Mouse (Mus musculus): ENCODE results near the gene Txndc5. TPM values are rescaled to one million over a fixed set of nuclear protein-coding genes. Genes with fewer than 3 reads are reported as not detected.

Txndc5 gene
- total and polyA plus RNA-seq, 3 experiments = 120 to 145 (median 131) TPM

DNA sequence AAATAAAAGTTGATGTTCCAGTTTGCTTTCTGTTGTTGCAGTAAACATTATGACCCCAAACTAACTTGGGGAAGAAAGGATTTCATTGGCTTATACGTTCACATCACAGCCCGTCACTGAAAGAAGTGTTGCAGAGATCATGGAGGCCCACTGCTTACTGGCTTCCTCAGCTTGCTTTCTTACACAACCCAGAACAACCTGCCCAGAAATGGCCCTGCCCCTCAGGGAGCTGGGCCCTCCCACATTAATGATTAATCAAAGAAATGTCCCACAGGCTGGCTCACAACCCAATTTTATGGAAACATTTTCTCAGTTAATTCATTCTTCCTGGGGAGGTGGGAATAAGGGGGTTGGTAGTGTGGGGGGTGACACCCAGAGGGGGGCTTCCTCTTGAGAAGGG lies 13.2 kb downstream of the Txndc5 start:
- Histone ChIP-seq H3K27ac (ENCODE audit: insufficient read depth, low read depth) (no peak overlapping the region), H3K36me3 (replicated peaks in 1 of 2; ENCODE audit: control insufficient read depth in 1 of 2, insufficient read depth in 1 of 2, low read length in 1 of 2) (peaks cover 70 to 93% of the 10 kb centered on the region in 2 experiments), H3K4me2 (ENCODE audit: insufficient read depth, low read depth, poor library complexity, severe bottlenecking) (no peak overlapping the region), H3K4me3 (replicated peaks in 1 of 3; ENCODE audit: low read depth in 2 of 3, low read length in 2 of 3, poor library complexity in 1 of 3) (no peak overlapping the region), H3K9ac (ENCODE audit: insufficient read depth, low read depth) (no peak overlapping the region), H3K4me1 (ENCODE audit: control insufficient read depth in 1 of 2, insufficient read depth in 2 of 2) (peaks cover 11 to 32% of the 10 kb centered on the region in 2 experiments), H3K27me3 (replicated peaks) (no peaks in the 10 kb centered on the region), H3K79me2 (replicated peaks; ENCODE audit: control insufficient read depth, extremely low read depth, insufficient read depth, poor library complexity, severe bottlenecking) (peaks cover 27% of the 10 kb centered on the region), H3K9me3 (replicated peaks; ENCODE audit: low read length) (no peaks in the 10 kb centered on the region)
- dilution Hi-C loops (cut with MboI; ENCODE audit: extremely low pct_ligation_motif_present, extremely low pct_unique_long_range_greater_than_20kb, low sequenced_read_pairs) (no loop called here), in situ Hi-C loops (cut with MboI; ENCODE audit: low pct_ligation_motif_present, low pct_unique_long_range_greater_than_20kb, low sequenced_read_pairs) (no loop called here)
- TF ChIP-seq TBP (conservative IDR thresholded peaks at IDR 0.05; ENCODE audit: low read depth, low read length) (no peak), E2F4 (IDR thresholded peaks at IDR 0.05; ENCODE audit: insufficient replicate concordance, low read depth, low read length) (no peak), MYC (IDR thresholded peaks at IDR 0.05; ENCODE audit: low read depth, low read length) (no peak), MAX (IDR thresholded peaks at IDR 0.05; ENCODE audit: low read length) (no peak), KAT2A (IDR thresholded peaks at IDR 0.05; ENCODE audit: insufficient replicate concordance, low read length) (no peak), USF2 (conservative IDR thresholded peaks at IDR 0.05; ENCODE audit: low read depth, low read length) (no peak), BHLHE40 (IDR thresholded peaks at IDR 0.05; ENCODE audit: low read depth, low read length) (no peak), RCOR1 (conservative IDR thresholded peaks at IDR 0.05; ENCODE audit: low read depth, low read length) (no peak), JUN (IDR thresholded peaks at IDR 0.05; ENCODE audit: insufficient read depth, low read depth, low read length) (no peak), ZKSCAN1 (IDR thresholded peaks at IDR 0.05; ENCODE audit: borderline replicate concordance, low read depth, low read length) (no peak), USF1 (IDR thresholded peaks at IDR 0.05; ENCODE audit: low read depth, low read length) (no peak), GABPA (IDR thresholded peaks at IDR 0.05; ENCODE audit: insufficient replicate concordance, low read depth, low read length) (no peak), ETS1 (conservative IDR thresholded peaks at IDR 0.05; ENCODE audit: low read depth, low read length) (no peak), HCFC1 (IDR thresholded peaks at IDR 0.05; ENCODE audit: low read depth, low read length) (no peak), CHD2 (IDR thresholded peaks at IDR 0.05; ENCODE audit: low read length) (no peak)
- DNase-seq (ENCODE audit: extremely low read depth) = no peak

DNA sequence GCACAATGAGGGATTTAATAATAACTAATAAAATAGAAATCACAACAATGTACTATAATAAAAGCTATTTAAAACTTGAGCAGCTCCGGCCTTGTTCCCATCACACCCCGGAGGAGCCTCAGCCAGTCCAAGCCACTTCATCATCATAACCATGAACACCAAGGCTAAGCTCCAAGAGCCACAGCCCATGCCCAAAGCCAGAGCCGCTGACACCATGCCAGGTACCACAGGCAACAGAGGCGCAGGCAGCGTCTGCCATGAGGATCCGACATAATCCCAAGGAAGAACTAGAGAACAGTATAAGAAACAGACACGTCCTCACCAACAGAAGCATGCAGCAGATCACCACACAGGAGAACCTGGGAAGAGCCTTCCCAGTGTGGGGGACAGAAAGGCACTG lies 14.7 kb downstream of the Txndc5 start:
- H3K4me1 ChIP-seq (ENCODE audit: control insufficient read depth in 1 of 2, insufficient read depth in 2 of 2) = peaks cover 0 to 38% of the 10 kb centered on the region in 2 experiments; a peak in 2 of 4 replicates
- H3K9ac ChIP-seq (ENCODE audit: insufficient read depth, low read depth) = no peak overlapping the region
- in situ Hi-C loops (cut with MboI; ENCODE audit: low pct_ligation_motif_present, low pct_unique_long_range_greater_than_20kb, low sequenced_read_pairs) = no loop called here
- TF ChIP-seq MAFK (IDR thresholded peaks at IDR 0.05; ENCODE audit: insufficient replicate concordance, low read length) = no peak
- TF ChIP-seq ETS1 (conservative IDR thresholded peaks at IDR 0.05; ENCODE audit: low read depth, low read length) = no peak
- TF ChIP-seq MYC (IDR thresholded peaks at IDR 0.05; ENCODE audit: low read depth, low read length) = no peak
- TF ChIP-seq EP300 (IDR thresholded peaks at IDR 0.05; ENCODE audit: low read length) = no peak
- TF ChIP-seq USF2 (conservative IDR thresholded peaks at IDR 0.05; ENCODE audit: low read depth, low read length) = no peak
- TF ChIP-seq UBTF (IDR thresholded peaks at IDR 0.05; ENCODE audit: low read depth, low read length) = no peak
- TF ChIP-seq TCF12 (IDR thresholded peaks at IDR 0.05; ENCODE audit: low read depth, low read length) = no peak
- TF ChIP-seq NELFE (IDR thresholded peaks at IDR 0.05; ENCODE audit: low read depth, low read length) = no peak
- no peak for TF ChIP-seq BHLHE40 (IDR thresholded peaks at IDR 0.05; ENCODE audit: low read depth, low read length)
- no peak for TF ChIP-seq ZKSCAN1 (IDR thresholded peaks at IDR 0.05; ENCODE audit: borderline replicate concordance, low read depth, low read length)
- no peak for TF ChIP-seq JUN (IDR thresholded peaks at IDR 0.05; ENCODE audit: insufficient read depth, low read depth, low read length)
- TF ChIP-seq IRF4 (IDR thresholded peaks at IDR 0.05; ENCODE audit: low read depth, low read length) = no peak
- no peak for TF ChIP-seq POLR2AphosphoS2 (IDR thresholded peaks at IDR 0.05; ENCODE audit: low read depth, low read length)
- no peak for TF ChIP-seq RCOR1 (conservative IDR thresholded peaks at IDR 0.05; ENCODE audit: low read depth, low read length)
- no peak for TF ChIP-seq ZMIZ1 (IDR thresholded peaks at IDR 0.05; ENCODE audit: low read depth, low read length)
- TF ChIP-seq NRF1 (IDR thresholded peaks at IDR 0.05; ENCODE audit: low read depth, low read length) = no peak
- dilution Hi-C loops (cut with MboI; ENCODE audit: extremely low pct_ligation_motif_present, extremely low pct_unique_long_range_greater_than_20kb, low sequenced_read_pairs) = no loop called here
- no peak overlapping the region for H3K27ac ChIP-seq (ENCODE audit: insufficient read depth, low read depth)
- H3K27me3 ChIP-seq (replicated peaks) = no peaks in the 10 kb centered on the region
- peaks cover 14% of the 10 kb centered on the region for H3K79me2 ChIP-seq (replicated peaks; ENCODE audit: control insufficient read depth, extremely low read depth, insufficient read depth, poor library complexity, severe bottlenecking)
- no peak overlapping the region for H3K4me2 ChIP-seq (ENCODE audit: insufficient read depth, low read depth, poor library complexity, severe bottlenecking)
- H3K36me3 ChIP-seq (replicated peaks in 1 of 2; ENCODE audit: control insufficient read depth in 1 of 2, insufficient read depth in 1 of 2, low read length in 1 of 2) = peaks cover 72 to 93% of the 10 kb centered on the region in 2 experiments
- H3K9me3 ChIP-seq (replicated peaks; ENCODE audit: low read length) = no peaks in the 10 kb centered on the region
- H3K4me3 ChIP-seq (replicated peaks in 1 of 3; ENCODE audit: low read depth in 2 of 3, low read length in 2 of 3, poor library complexity in 1 of 3) = no peak overlapping the region
- DNase-seq (ENCODE audit: extremely low read depth) = no peak

Data from CH12.LX (cell line).